ENCODE assay signal across 18 mouse cellular contexts in genomic region chr10:40515225-40515681, GRCm38 (mm10). TPM values are rescaled to one million over a fixed set of nuclear protein-coding genes. Genes with fewer than 3 reads are reported as not detected.
A peak's percentile ranks its signal among the peaks of the same experiment; 100 is the strongest.
DNase-seq lines count a peak whose midpoint lies in the region; ATAC-seq lines count a peak whose summit lies in the region.
"Had no signal": no experiment of that assay in that cellular context is flagged by ENCODE, and none has a peak within 500 bp of the region (broad histone marks: within the 10 kb centered on the region; RNA-seq: fewer than 3 reads in every experiment).

No protein-coding gene starts in this region.

- peak overlapping the region; percentile 39 for H3K27ac ChIP-seq in midbrain, embryonic 10.5 days (replicated peaks)
- no peak overlapping the region for H3K27ac ChIP-seq in midbrain, embryonic 11.5 days (ENCODE audit: low read depth, low read length)
- H3K27ac ChIP-seq in limb, embryonic 10.5 days, result no peak overlapping the region; the same call in 1 of the 2 replicates
- no peak overlapping the region for H3K27ac ChIP-seq in kidney, embryonic 14.5 days (ENCODE audit: low read depth, low read length)
- H3K27ac ChIP-seq: hindbrain, postnatal 0 days; neural tube, embryonic 13.5 days had no signal

- no peak overlapping the region for H3K4me3 ChIP-seq in midbrain, embryonic 10.5 days
- no peak overlapping the region for H3K4me3 ChIP-seq in midbrain, embryonic 11.5 days (ENCODE audit: low read depth, low read length)
- H3K4me3 ChIP-seq in limb, embryonic 10.5 days, result no peak overlapping the region
- H3K4me3 ChIP-seq in kidney, embryonic 14.5 days (ENCODE audit: low read length), result no peak overlapping the region
- H3K4me3 ChIP-seq: neural tube, embryonic 13.5 days had no signal

- no peaks in the 10 kb centered on the region for H3K36me3 ChIP-seq in midbrain, embryonic 10.5 days
- no peaks in the 10 kb centered on the region for H3K36me3 ChIP-seq in midbrain, embryonic 11.5 days (ENCODE audit: control insufficient read depth, insufficient read depth, low read length)
- no peaks in the 10 kb centered on the region for H3K36me3 ChIP-seq in limb, embryonic 10.5 days
- no peaks in the 10 kb centered on the region for H3K36me3 ChIP-seq in kidney, embryonic 14.5 days (ENCODE audit: control insufficient read depth, insufficient read depth, low read length)
- H3K36me3 ChIP-seq: neural tube, embryonic 13.5 days had no signal

- peak; percentile 90 for DNase-seq in heart, adult 11 months
- DNase-seq in heart, postnatal 10 days, result no peak
- DNase-seq in midbrain, embryonic 10.5 days (ENCODE audit: low spot score), result no peak
- no peak for DNase-seq in midbrain, embryonic 11.5 days (ENCODE audit: low spot score, missing footprints)
- DNase-seq in thymus, postnatal 14 days, result peak; percentile 77
- no peak for DNase-seq in limb, embryonic 10.5 days (ENCODE audit: low spot score)
- DNase-seq: right cerebral cortex, postnatal 14 days had no signal

- WGBS in midbrain, embryonic 10.5 days, result 84% methylated on average over 5 of the region's 5 CpGs
- 89% methylated on average over 5 of the region's 5 CpGs for WGBS in midbrain, embryonic 11.5 days
- 87% methylated on average over 5 of the region's 5 CpGs for WGBS in limb, embryonic 10.5 days
- 78% methylated on average over 5 of the region's 5 CpGs for WGBS in kidney, embryonic 14.5 days

- no peaks in the 10 kb centered on the region; the same call in 1 of the 2 replicates for H3K27me3 ChIP-seq in midbrain, embryonic 10.5 days (ENCODE audit: low read depth, poor library complexity, severe bottlenecking)
- no peaks in the 10 kb centered on the region for H3K27me3 ChIP-seq in midbrain, embryonic 11.5 days (ENCODE audit: control insufficient read depth, insufficient read depth, low read length)
- H3K27me3 ChIP-seq in limb, embryonic 10.5 days (ENCODE audit: low read depth, poor library complexity, severe bottlenecking), result no peaks in the 10 kb centered on the region
- H3K27me3 ChIP-seq in kidney, embryonic 14.5 days (ENCODE audit: control insufficient read depth, insufficient read depth, low read length), result no peaks in the 10 kb centered on the region
- H3K27me3 ChIP-seq: neural tube, embryonic 13.5 days had no signal

- H3K4me1 ChIP-seq in midbrain, embryonic 10.5 days, result peaks cover 27% of the 10 kb centered on the region
- peaks cover 4% of the 10 kb centered on the region; the same call in 1 of the 2 replicates for H3K4me1 ChIP-seq in midbrain, embryonic 11.5 days (ENCODE audit: control insufficient read depth, insufficient read depth, low read length)
- peaks cover 10% of the 10 kb centered on the region; the same call in 1 of the 2 replicates for H3K4me1 ChIP-seq in limb, embryonic 10.5 days
- no peaks in the 10 kb centered on the region for H3K4me1 ChIP-seq in kidney, embryonic 14.5 days (ENCODE audit: control insufficient read depth, insufficient read depth, low read length)

- no peak overlapping the region for H3K4me2 ChIP-seq in midbrain, embryonic 11.5 days
- H3K4me2 ChIP-seq in kidney, embryonic 14.5 days (replicated peaks; ENCODE audit: low read depth, low read length), result no peak overlapping the region
- H3K4me2 ChIP-seq: neural tube, embryonic 13.5 days had no signal

- no peak for ATAC-seq in midbrain, embryonic 11.5 days (ENCODE audit: low FRiP score)
- peak; percentile 89 for ATAC-seq in megakaryocyte, adult 5-6 weeks (ENCODE audit: poor library complexity, severe bottlenecking)
- ATAC-seq in kidney, embryonic 14.5 days (ENCODE audit: low FRiP score, low TSS enrichment), result no peak
- ATAC-seq: hindbrain, postnatal 0 days had no signal

- no peak overlapping the region for H3K9ac ChIP-seq in midbrain, embryonic 11.5 days (ENCODE audit: low read length)
- H3K9ac ChIP-seq in kidney, embryonic 14.5 days (ENCODE audit: low read depth, low read length), result no peak overlapping the region
- H3K9ac ChIP-seq: neural tube, embryonic 13.5 days had no signal

- no peaks in the 10 kb centered on the region; the same call in 1 of the 2 replicates for H3K9me3 ChIP-seq in midbrain, embryonic 10.5 days (replicated peaks)
- H3K9me3 ChIP-seq in midbrain, embryonic 11.5 days (ENCODE audit: control insufficient read depth, low read length), result no peaks in the 10 kb centered on the region
- H3K9me3 ChIP-seq in limb, embryonic 10.5 days (replicated peaks), result no peaks in the 10 kb centered on the region
- H3K9me3 ChIP-seq in kidney, embryonic 14.5 days (ENCODE audit: control insufficient read depth, low read length), result 0 out of 2 replicates have a peak, but pooled peaks cover 2% of the 10 kb centered on the region
- H3K9me3 ChIP-seq: neural tube, embryonic 13.5 days had no signal

- intact Hi-C loops in heart, postnatal 10 days (cut with DNase I), result no loop called here

RNA-seq across cellular contexts. Expression of gene Slc22a16, which starts 54.9 kb away (rescaled TPM):
- total RNA-seq in heart, postnatal 10 days (2021), result not detected
- polyA plus RNA-seq in midbrain, embryonic 10.5 days (2016; fragmentation: Nextera tagmentation; extraction: Ambion mirVana), result not detected in 2 replicates
- not detected in 2 replicates for polyA plus RNA-seq in midbrain, embryonic 11.5 days (2014; fragmentation: Nextera tagmentation; extraction: Ambion mirVana)
- not detected in 2 replicates for total RNA-seq in megakaryocyte, adult 5-6 weeks (2015)
- not detected in 2 replicates for total RNA-seq in megakaryocyte, adult 5-6 weeks (2017)
- polyA plus RNA-seq in limb, embryonic 10.5 days (2016; fragmentation: Nextera tagmentation; extraction: Ambion mirVana), result not detected in 2 replicates
- polyA plus RNA-seq in kidney, embryonic 14.5 days (2014; fragmentation: Nextera tagmentation; extraction: Ambion mirVana), result not detected in 2 replicates
- total RNA-seq: gastrocnemius, postnatal 4 days; hindbrain, postnatal 0 days; layer of hippocampus, postnatal 10 days; liver, adult 2 months; megakaryocyte-erythroid progenitor cell, adult 5-6 weeks had no signal
- polyA plus RNA-seq: brain, embryonic 14.5 days; C2C12; hindbrain, postnatal 0 days; liver, adult 2 months; neural tube, embryonic 13.5 days; urinary bladder, adult 2 months had no signal

Comparison
In these comparisons a context has a peak if more than half of its experiments do, and no peak if none do; other contexts are left out.
1. DNase-seq: peak in heart, adult 11 months (single experiment) and thymus, postnatal 14 days (single experiment); none in heart, postnatal 10 days (0 of 2), midbrain, embryonic 10.5 days (single experiment), midbrain, embryonic 11.5 days (single experiment) and limb, embryonic 10.5 days (single experiment).